Mouse (Mus musculus) stomach, embryonic 15.5 days (tissue): ENCODE results near the gene Gm11985. TPM values are rescaled to one million over a fixed set of nuclear protein-coding genes. Genes with fewer than 3 reads are reported as not detected.
"Not testable (repeated sequence)": the region's sequence is repeated elsewhere in the genome, so short reads cannot be mapped to it uniquely, and the experiment has no call there.

Experiments used
- ATAC-seq: fragments of 200-750 bp; cut with Nextera tagmentation; 2 replicates; pipeline ENCODE4 v1.8.0; 2017; ENCODE audit warnings: low read depth, moderate number of reproducible peaks, moderate TSS enrichment; ENCODE audit not compliant: insufficient read depth, low FRiP score
- H3K27ac ChIP-seq: fragments of 300-500 bp; sonication (generic); 2 replicates; pipeline ENCODE4 v1.5.1; 2015; ENCODE audit warnings: mild to moderate bottlenecking, inconsistent platforms
- H3K27me3 ChIP-seq: fragments of 300-500 bp; sonication (generic); replicated peaks from 2 replicates; pipeline ENCODE4 v1.6.1; 2015; ENCODE audit warnings: inconsistent platforms
- H3K36me3 ChIP-seq: fragments of 300-500 bp; sonication (generic); 2 replicates; pipeline ENCODE4 v1.6.1; 2015; ENCODE audit warnings: inconsistent platforms
- H3K4me1 ChIP-seq: fragments of 300-500 bp; sonication (generic); 2 replicates; pipeline ENCODE4 v1.6.1; 2015; ENCODE audit warnings: inconsistent platforms
- H3K4me2 ChIP-seq: fragments of 300-500 bp; sonication (generic); 2 replicates; pipeline ENCODE4 v1.6.1; 2015; ENCODE audit warnings: mild to moderate bottlenecking, inconsistent platforms
- H3K4me3 ChIP-seq: fragments of 300-500 bp; sonication (generic); replicated peaks from 2 replicates; pipeline ENCODE4 v1.5.1; 2015; ENCODE audit warnings: inconsistent platforms
- H3K9ac ChIP-seq: fragments of 300-500 bp; sonication (generic); 2 replicates; pipeline ENCODE4 v1.6.1; 2015; ENCODE audit warnings: inconsistent platforms
- H3K9me3 ChIP-seq: fragments of 300-500 bp; sonication (generic); 2 replicates; pipeline ENCODE4 v1.6.1; 2016; ENCODE audit warnings: inconsistent platforms
- WGBS: fragments of 180-500 bp; shearing (Covaris S2); methylation state at CpG from one replicate; pipeline ENCODE4 v1.1.7; 2015; 5-methylcytosine and 5-hydroxymethylcytosine counted together
- polyA plus RNA-seq: library from polyadenylated mRNA; unstranded; fragments of >200 nt; fragmentation: Nextera tagmentation; extraction: Ambion mirVana; gene quantifications from 2 replicates; pipeline ENCODE4 v1.2.1, GENCODE M21; 2015

Gene Gm11985
- polyA plus RNA-seq = not detected in 2 replicates

DNA sequence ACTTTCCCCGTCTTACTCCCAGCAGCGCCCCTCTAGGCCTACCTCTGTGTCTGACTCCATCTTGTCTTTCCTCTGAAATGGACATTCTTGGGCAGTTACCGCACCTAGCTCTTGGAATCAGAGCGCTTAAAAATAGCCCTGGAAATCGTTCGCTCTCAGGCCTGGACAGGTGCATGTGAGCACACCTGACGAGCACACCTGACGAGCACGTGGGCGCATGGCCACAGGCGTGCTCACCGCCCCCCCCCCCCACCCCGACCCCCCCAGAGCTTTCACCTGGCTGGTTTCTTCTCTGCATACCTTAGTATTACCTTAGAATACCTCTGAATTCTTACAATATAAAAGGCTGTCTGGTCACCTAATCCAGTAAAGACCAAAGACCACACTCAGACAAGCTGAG lies at the start of gene Gm11985:
Gm11985 (minus strand) TSS at position 101 of the 400 bp plus-strand sequence.
- 94% methylated on average over 8 of the region's 13 CpGs for WGBS
- no peak within 1 kb of the TSS for H3K27ac ChIP-seq
- H3K9ac ChIP-seq = no peak within 1 kb of the TSS
- no peaks in the 10 kb centered on the region for H3K27me3 ChIP-seq
- H3K4me1 ChIP-seq = no peaks in the 10 kb centered on the region
- no peaks in the 10 kb centered on the region for H3K9me3 ChIP-seq
- no peak for ATAC-seq
- no peak within 1 kb of the TSS for H3K4me2 ChIP-seq
- no peaks in the 10 kb centered on the region for H3K36me3 ChIP-seq
- H3K4me3 ChIP-seq = no peak within 1 kb of the TSS

DNA sequence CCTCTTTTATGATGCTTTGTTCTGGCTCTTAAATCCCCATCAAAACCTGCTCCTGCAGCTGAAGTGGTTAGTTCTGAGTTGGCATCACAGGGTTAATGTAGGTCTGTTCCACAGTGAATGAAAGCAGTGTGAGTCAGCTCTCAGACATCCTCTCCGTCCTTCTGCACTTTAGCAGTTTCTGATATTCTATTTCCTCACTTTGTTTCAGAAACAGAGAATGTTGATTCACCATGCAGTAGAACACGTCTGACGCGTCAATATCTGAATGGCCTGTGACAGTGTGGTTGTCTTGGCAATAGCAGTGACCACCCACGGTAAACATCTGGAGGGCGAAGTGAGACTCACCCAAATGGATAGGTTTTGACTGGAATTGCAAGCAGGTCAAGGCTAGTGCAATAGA lies 49.3 kb upstream of the Gm11985 start:
- Histone ChIP-seq H3K27ac (peak overlapping the region; percentile 32; the same call in 1 of the 2 replicates), H3K4me2 (no peak overlapping the region), H3K36me3 (no peaks in the 10 kb centered on the region), H3K27me3 (no peaks in the 10 kb centered on the region), H3K4me3 (no peak overlapping the region), H3K4me1 (no peaks in the 10 kb centered on the region), H3K9ac (no peak overlapping the region), H3K9me3 (no peaks in the 10 kb centered on the region)
- peak; percentile 77 for ATAC-seq
- 47% methylated on average over 6 of the region's 6 CpGs for WGBS

DNA sequence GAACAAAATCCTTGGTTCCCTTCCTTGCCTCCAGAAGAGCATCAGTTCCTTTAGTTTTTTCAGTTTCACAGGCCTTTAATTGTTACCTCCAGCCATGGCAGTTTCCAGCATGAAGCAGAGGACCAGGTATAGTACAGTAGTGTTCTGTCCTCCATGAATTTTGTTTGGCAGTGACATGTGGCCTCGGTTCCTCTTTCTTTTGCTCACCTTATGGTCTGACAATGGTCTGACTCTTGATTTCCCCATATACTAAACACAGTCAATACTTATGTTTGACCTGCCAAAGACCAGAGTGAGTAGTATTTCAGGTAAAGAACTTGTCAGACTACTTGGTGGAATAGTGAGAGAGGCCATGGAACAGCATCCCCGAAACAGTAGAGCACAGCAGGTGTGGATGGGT lies 48.4 kb upstream of the Gm11985 start:
- H3K9ac ChIP-seq = no peak overlapping the region
- no peak overlapping the region for H3K4me2 ChIP-seq
- ATAC-seq = no peak
- H3K4me3 ChIP-seq = no peak overlapping the region
- no peak overlapping the region for H3K27ac ChIP-seq
- H3K4me1 ChIP-seq = no peaks in the 10 kb centered on the region
- H3K36me3 ChIP-seq = no peaks in the 10 kb centered on the region
- no peaks in the 10 kb centered on the region for H3K27me3 ChIP-seq
- 90% methylated on average over 2 of the region's 2 CpGs for WGBS
- H3K9me3 ChIP-seq = no peaks in the 10 kb centered on the region

DNA sequence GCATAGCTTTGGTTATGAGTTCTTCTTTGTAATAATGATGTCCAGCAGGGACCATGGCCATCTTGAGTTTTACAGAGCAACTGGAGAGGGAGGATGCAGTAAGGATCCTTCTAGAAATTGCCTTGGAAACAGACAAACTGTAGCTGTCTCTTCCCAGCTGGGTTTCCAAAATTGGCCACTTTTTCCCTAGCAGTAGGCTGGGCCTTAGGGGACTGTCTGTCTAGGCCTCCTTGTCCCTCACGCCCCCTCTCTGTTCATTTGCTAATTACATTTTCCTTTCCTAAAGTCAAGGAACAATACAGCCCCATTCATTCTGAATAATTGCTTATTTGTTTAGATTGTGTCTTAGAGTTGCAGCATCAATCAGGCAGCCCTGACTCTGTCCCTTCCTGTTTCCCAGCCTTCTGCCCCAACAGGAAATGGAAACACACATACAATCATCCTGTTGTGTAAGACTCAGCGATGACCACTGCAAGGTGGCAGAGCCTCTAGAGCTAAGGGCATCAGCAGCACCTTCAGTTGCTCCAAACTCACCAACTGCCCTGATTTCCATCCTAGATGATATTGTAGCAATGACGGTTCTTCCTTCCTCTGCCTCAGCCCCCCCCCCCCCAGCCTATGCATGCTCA lies 46.7 kb upstream of the Gm11985 start:
- H3K27ac ChIP-seq = no peak overlapping the region
- H3K27me3 ChIP-seq = no peaks in the 10 kb centered on the region
- 66% methylated on average over 3 of the region's 3 CpGs for WGBS
- H3K4me2 ChIP-seq = no peak overlapping the region
- H3K4me3 ChIP-seq = no peak overlapping the region
- ATAC-seq = no peak
- H3K4me1 ChIP-seq = no peaks in the 10 kb centered on the region
- H3K9ac ChIP-seq = no peak overlapping the region
- no peaks in the 10 kb centered on the region for H3K9me3 ChIP-seq
- no peaks in the 10 kb centered on the region for H3K36me3 ChIP-seq

DNA sequence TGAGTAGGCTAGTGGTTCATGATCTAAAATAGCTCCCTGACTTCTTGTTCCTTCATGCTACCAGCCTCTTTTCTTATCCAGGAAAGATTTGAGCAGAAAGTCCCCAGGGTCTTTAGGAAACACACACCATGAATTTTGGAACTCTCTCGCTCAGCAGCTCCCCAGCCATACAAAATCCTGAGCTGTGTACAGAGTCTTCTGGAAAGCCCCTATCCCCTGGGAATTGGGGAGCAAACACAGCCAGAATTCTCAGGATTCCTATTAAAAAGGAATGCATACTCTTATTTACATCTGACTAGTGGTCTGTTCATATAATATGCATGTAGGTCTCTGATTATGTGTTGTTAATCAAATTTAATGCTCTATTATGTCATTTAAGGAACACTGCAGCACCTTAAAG lies 46.1 kb upstream of the Gm11985 start:
- Histone ChIP-seq H3K4me3 (no peak overlapping the region), H3K27me3 (no peaks in the 10 kb centered on the region), H3K27ac (no peak overlapping the region), H3K9me3 (no peaks in the 10 kb centered on the region), H3K9ac (no peak overlapping the region), H3K4me2 (no peak overlapping the region), H3K36me3 (no peaks in the 10 kb centered on the region), H3K4me1 (no peaks in the 10 kb centered on the region)
- WGBS = 56% methylated on average over 1 of the region's 1 CpGs
- no peak for ATAC-seq

DNA sequence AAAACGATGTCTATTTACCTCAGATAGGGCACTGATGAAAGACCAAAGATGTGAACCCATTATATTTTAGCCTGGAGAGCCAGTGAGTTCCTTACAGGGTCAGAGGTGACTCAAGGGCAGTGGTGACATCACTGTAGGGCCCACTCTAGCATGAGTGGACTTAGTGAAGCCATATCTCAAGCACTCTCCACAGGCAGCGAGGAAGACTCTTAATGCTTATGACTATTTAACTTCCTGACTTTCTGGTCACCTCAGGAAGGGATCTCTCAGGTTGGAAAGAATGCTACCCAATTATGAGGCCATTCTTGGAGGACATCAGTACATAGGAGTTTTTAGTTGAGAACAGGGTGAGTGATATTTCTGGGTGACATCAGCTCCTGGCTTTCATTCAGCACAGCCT lies 45.0 kb upstream of the Gm11985 start:
- H3K4me3 ChIP-seq = no peak overlapping the region
- H3K4me2 ChIP-seq = no peak overlapping the region
- no peaks in the 10 kb centered on the region for H3K4me1 ChIP-seq
- no peak overlapping the region for H3K9ac ChIP-seq
- H3K36me3 ChIP-seq = no peaks in the 10 kb centered on the region
- 90% methylated on average over 2 of the region's 2 CpGs for WGBS
- H3K9me3 ChIP-seq = no peaks in the 10 kb centered on the region
- no peak overlapping the region for H3K27ac ChIP-seq
- no peak for ATAC-seq
- no peaks in the 10 kb centered on the region for H3K27me3 ChIP-seq

DNA sequence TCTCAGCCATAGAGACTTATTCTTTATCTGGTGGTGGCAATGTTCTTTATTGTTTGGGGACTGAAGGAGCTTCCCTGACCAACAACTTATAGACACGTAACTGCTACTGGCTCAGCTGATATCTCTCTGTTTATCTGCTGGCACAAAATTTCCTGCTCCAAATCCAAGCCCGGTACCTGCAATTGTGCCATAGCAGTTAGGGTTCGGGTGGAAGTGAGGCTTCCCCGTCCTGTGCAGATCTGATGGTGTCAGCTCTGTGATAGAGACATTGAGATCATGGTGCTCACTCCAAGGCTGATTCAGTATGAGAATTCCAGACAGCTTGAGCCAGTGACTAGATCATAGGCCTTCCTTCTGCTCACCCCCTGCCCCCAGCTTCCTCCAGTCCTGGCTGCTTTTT lies 43.6 kb upstream of the Gm11985 start:
- Histone ChIP-seq H3K4me3 (no peak overlapping the region), H3K36me3 (no peaks in the 10 kb centered on the region), H3K9ac (no peak overlapping the region), H3K27ac (no peak overlapping the region), H3K9me3 (no peaks in the 10 kb centered on the region), H3K27me3 (no peaks in the 10 kb centered on the region), H3K4me2 (no peak overlapping the region), H3K4me1 (no peaks in the 10 kb centered on the region)
- 85% methylated on average over 4 of the region's 4 CpGs for WGBS
- no peak for ATAC-seq

DNA sequence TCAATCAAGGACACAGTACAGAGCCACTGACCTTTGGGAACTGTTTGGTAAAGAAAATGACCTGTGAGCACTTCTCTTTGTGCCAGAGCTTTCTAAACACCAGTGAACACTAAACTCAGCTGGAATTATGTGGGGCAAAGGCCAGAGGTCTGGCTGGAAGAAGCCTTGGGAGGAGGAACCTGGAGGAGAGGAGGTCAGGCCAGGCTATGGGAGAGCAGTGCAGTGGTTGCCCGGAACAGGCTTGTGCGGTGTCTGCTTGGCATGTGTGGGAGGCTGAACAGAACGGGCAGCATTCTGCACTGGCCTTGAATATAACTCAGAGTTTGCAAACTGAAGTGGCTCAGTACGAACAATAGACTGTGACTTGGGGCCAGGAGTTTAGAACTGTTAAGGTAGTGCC lies 41.6 kb upstream of the Gm11985 start:
- Histone ChIP-seq H3K9ac (no peak overlapping the region), H3K27ac (no peak overlapping the region), H3K4me3 (no peak overlapping the region), H3K4me1 (no peaks in the 10 kb centered on the region), H3K9me3 (no peaks in the 10 kb centered on the region), H3K36me3 (no peaks in the 10 kb centered on the region), H3K27me3 (no peaks in the 10 kb centered on the region), H3K4me2 (no peak overlapping the region)
- no peak for ATAC-seq
- WGBS = 59% methylated on average over 4 of the region's 4 CpGs

DNA sequence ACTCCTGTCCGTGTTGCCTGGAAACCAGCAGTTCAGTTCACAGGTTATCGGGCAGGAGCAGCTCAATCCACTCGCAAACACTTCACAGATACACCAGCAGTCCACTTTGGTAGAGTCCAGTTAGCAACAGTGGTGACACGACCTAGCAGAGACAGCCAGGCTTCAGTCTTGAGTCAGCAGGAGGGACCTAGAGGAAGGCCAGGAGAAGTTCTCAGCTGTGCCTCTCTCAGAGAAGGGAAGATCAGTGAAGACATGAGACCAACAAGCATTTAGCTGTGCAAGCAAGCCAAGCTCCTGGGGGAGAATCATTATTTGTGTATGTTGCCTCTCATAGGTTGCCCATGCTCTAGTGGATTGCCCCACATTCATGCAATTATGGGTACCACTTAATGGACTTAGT lies 39.7 kb upstream of the Gm11985 start:
- ATAC-seq = no peak
- no peak overlapping the region for H3K27ac ChIP-seq
- WGBS = 81% methylated on average over 4 of the region's 4 CpGs
- no peak overlapping the region for H3K4me3 ChIP-seq
- no peaks in the 10 kb centered on the region for H3K27me3 ChIP-seq
- H3K9ac ChIP-seq = no peak overlapping the region
- no peaks in the 10 kb centered on the region for H3K9me3 ChIP-seq
- no peak overlapping the region for H3K4me2 ChIP-seq
- no peaks in the 10 kb centered on the region for H3K36me3 ChIP-seq
- H3K4me1 ChIP-seq = no peaks in the 10 kb centered on the region

DNA sequence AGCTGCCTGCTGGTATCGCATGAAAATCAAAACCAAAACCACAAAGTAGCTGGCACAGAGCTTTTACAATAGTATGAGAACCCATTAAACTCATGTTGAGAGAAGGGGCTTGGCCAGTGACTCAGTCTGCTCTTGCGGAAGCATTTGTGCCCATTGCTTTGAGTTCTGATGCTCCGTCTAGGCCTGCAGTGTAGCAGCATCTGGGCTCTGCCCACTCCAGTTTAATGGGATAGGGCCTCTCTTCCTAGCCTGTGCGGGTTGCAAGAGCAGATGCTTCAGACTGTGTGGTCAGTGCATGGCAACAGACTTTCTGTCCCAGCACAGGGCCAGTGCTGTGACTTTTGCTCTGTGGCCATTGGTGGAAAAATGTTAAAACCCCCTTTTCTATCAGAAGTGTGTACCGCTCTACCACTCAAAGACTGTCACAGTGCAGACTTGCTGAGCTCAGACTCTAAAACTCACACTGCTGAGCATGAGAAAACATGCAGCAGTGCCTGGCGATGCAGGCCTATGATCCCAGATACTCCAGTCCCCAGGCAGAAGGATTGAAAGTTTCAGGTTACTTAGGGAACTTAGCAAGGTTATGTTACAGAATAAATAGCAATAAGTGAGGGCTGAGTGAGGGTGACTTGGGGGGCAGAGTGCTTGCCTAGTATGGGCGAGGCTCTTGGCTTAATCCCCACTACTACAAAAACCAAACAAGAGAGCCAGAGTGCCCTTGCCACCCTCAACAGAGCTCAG lies 38.6 kb upstream of the Gm11985 start:
- H3K9me3 ChIP-seq = no peaks in the 10 kb centered on the region
- H3K36me3 ChIP-seq = no peaks in the 10 kb centered on the region
- no peak overlapping the region for H3K4me2 ChIP-seq
- H3K4me3 ChIP-seq = no peak overlapping the region
- ATAC-seq = peak; percentile 10; the same call in 1 of the 2 replicates
- H3K27ac ChIP-seq = no peak overlapping the region
- no peak overlapping the region for H3K9ac ChIP-seq
- H3K4me1 ChIP-seq = no peaks in the 10 kb centered on the region
- H3K27me3 ChIP-seq = no peaks in the 10 kb centered on the region
- 73% methylated on average over 7 of the region's 7 CpGs for WGBS

DNA sequence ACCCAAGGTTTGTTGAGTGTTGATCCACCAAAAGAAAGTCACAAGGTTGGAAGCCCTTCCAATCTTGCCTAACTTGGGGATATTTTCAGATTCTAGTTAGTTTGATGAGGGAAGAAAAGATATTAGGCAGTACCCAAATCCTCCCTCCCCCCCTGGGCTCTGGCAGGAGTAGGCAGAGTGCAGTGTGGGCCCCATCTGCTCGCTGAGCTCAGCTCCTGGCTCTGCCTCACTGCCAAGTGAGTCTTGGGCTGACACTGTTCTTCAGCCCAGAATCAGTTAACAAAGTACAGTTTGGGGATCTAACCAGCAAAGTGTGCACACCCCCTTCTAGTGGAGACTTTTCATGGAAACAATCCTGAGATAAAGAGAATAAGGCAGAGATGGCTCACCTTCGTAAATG lies 37.8 kb upstream of the Gm11985 start:
- 70% methylated on average over 2 of the region's 2 CpGs for WGBS
- no peak for ATAC-seq
- no peak overlapping the region for H3K4me3 ChIP-seq
- H3K4me1 ChIP-seq = no peaks in the 10 kb centered on the region
- H3K27ac ChIP-seq = no peak overlapping the region
- no peaks in the 10 kb centered on the region for H3K9me3 ChIP-seq
- H3K27me3 ChIP-seq = no peaks in the 10 kb centered on the region
- H3K4me2 ChIP-seq = no peak overlapping the region
- H3K36me3 ChIP-seq = no peaks in the 10 kb centered on the region
- H3K9ac ChIP-seq = no peak overlapping the region

DNA sequence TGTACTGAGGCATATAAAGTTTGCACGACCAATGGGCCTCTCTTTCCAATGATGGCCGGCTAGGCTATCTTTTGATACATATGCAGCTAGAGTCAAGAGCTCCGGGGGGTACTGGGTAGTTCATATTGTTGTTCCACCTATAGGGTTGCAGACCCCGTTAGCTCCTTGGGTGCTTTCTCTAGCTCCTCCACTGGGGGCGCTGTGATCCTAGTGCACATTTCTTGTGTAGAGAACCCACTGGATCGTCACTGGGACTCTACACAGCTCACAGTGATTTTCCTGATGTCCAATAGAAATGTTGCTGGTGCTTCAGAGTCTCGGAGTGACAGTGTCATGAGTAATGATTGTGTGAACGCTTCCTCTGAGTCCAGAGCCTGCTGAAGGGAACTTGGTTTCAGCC lies 33.5 kb upstream of the Gm11985 start:
- H3K27ac ChIP-seq, H3K9ac ChIP-seq, ATAC-seq, H3K9me3 ChIP-seq, H3K4me1 ChIP-seq, H3K4me3 ChIP-seq, H3K27me3 ChIP-seq, H3K4me2 ChIP-seq, H3K36me3 ChIP-seq: not testable (repeated sequence)
- WGBS = 65% methylated on average over 8 of the region's 8 CpGs
